7 mouse cellular contexts compared by ENCODE assay signal in the genomic region with DNA sequence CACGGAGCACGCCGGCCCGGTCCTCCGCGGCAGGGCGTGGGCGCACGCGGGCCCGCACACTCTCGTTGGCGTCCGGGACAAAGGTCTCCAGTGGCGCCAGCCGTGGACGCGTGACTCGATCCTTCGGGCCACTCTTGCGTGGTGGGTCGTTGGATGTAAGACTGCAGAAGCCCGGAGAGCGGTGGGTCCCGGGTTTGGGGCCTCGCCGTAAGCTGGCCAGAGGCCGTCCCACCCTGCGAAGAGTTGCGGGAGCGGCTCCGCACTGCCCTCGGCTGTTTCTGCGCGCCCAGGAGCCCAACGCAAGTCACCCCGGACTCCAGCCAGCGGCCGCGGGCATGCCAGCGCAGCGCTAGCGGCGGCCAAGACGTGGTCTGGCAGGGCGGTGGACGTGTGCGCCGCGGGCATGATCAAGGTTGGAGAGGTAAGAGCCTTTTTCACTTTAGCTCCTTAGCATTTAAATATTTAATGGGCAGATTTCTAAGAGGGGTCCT.
DNase-seq lines count a peak whose midpoint lies in the region; ATAC-seq and TF ChIP-seq lines count a peak whose summit lies in the region.

No protein-coding gene starts in this region.

- DNase-seq in spleen, adult 2 months (ENCODE audit: low read depth in 1 of 2, low spot score in 2 of 2): no peak
- DNase-seq in spleen, postnatal 36 days (ENCODE audit: low spot score in 2 of 2): no peak
- peak; percentile 82 to 83 for DNase-seq in cerebellum, postnatal 25 days
- no peak for DNase-seq in urinary bladder, postnatal 25 days (ENCODE audit: low spot score)

- H3K9ac ChIP-seq in heart, embryonic 12.5 days: peak overlapping the region; percentile 93
- peak overlapping the region; percentile 100 for H3K9ac ChIP-seq in limb, embryonic 13.5 days
- H3K9ac ChIP-seq in neural tube, embryonic 13.5 days: peak overlapping the region; percentile 100

- no peak for TF ChIP-seq POLR2A in spleen, adult 2 months (IDR thresholded peaks at IDR 0.05; ENCODE audit: low read depth, low read length)

- no peaks in the 10 kb centered on the region; the same call in 1 of the 2 replicates for H3K36me3 ChIP-seq in spleen, adult 2 months (ENCODE audit: control insufficient read depth, insufficient read depth, low read length)
- H3K36me3 ChIP-seq in heart, embryonic 12.5 days: peaks cover 5% of the 10 kb centered on the region; the same call in 1 of the 2 replicates
- peaks cover 25% of the 10 kb centered on the region for H3K36me3 ChIP-seq in limb, embryonic 13.5 days
- peaks cover 18% of the 10 kb centered on the region for H3K36me3 ChIP-seq in neural tube, embryonic 13.5 days

- peak overlapping the region; percentile 67 for H3K4me3 ChIP-seq in spleen, adult 2 months (ENCODE audit: extremely low read depth, insufficient read depth, insufficient read length)
- H3K4me3 ChIP-seq in heart, embryonic 12.5 days: peak overlapping the region; percentile 89
- peak overlapping the region; percentile 97 for H3K4me3 ChIP-seq in limb, embryonic 13.5 days
- peak overlapping the region; percentile 98 for H3K4me3 ChIP-seq in neural tube, embryonic 13.5 days

- ATAC-seq in heart, embryonic 12.5 days (ENCODE audit: insufficient number of reproducible peaks, low FRiP score): peak; percentile 20
- no peak for ATAC-seq in limb, embryonic 13.5 days (ENCODE audit: low FRiP score, low read depth)
- ATAC-seq in neural tube, embryonic 13.5 days (ENCODE audit: low read depth): no peak

- H3K9me3 ChIP-seq in heart, embryonic 12.5 days (replicated peaks): no peaks in the 10 kb centered on the region
- no peaks in the 10 kb centered on the region for H3K9me3 ChIP-seq in limb, embryonic 13.5 days
- no peaks in the 10 kb centered on the region for H3K9me3 ChIP-seq in neural tube, embryonic 13.5 days

- peak overlapping the region; percentile 75 for H3K27ac ChIP-seq in spleen, adult 2 months (ENCODE audit: insufficient read depth, low read length)
- no peak overlapping the region; the same call in 1 of the 2 replicates for H3K27ac ChIP-seq in heart, embryonic 12.5 days (ENCODE audit: poor library complexity, severe bottlenecking)
- H3K27ac ChIP-seq in limb, embryonic 13.5 days: peak overlapping the region; percentile 93
- peak overlapping the region; percentile 100 for H3K27ac ChIP-seq in neural tube, embryonic 13.5 days (replicated peaks)

- H3K4me1 ChIP-seq in spleen, adult 2 months (ENCODE audit: control insufficient read depth, insufficient read depth, insufficient read length): peaks cover 18% of the 10 kb centered on the region
- peaks cover 17% of the 10 kb centered on the region for H3K4me1 ChIP-seq in heart, embryonic 12.5 days (replicated peaks)
- H3K4me1 ChIP-seq in limb, embryonic 13.5 days: peaks cover 51% of the 10 kb centered on the region
- peaks cover 67% of the 10 kb centered on the region for H3K4me1 ChIP-seq in neural tube, embryonic 13.5 days (replicated peaks)

- WGBS in spleen, adult 2 months: 2% methylated on average over 50 of the region's 50 CpGs
- WGBS in heart, embryonic 12.5 days: 2% methylated on average over 50 of the region's 50 CpGs
- 1% methylated on average over 50 of the region's 50 CpGs for WGBS in limb, embryonic 13.5 days
- WGBS in neural tube, embryonic 13.5 days: under 1% methylated on average over 50 of the region's 50 CpGs

- peak overlapping the region; percentile 85 for H3K4me2 ChIP-seq in heart, embryonic 12.5 days
- H3K4me2 ChIP-seq in limb, embryonic 13.5 days (replicated peaks): peak overlapping the region; percentile 86
- peak overlapping the region; percentile 97 for H3K4me2 ChIP-seq in neural tube, embryonic 13.5 days

- TF ChIP-seq CTCF in spleen, adult 2 months (IDR thresholded peaks at IDR 0.05; ENCODE audit: extremely low read depth, insufficient read depth, insufficient read length, insufficient replicate concordance): no peak

- H3K27me3 ChIP-seq in spleen, adult 2 months (ENCODE audit: control insufficient read depth, insufficient read depth, low read length): peaks cover 20% of the 10 kb centered on the region
- peaks cover 76% of the 10 kb centered on the region for H3K27me3 ChIP-seq in heart, embryonic 12.5 days (replicated peaks)
- H3K27me3 ChIP-seq in limb, embryonic 13.5 days: peaks cover 33% of the 10 kb centered on the region
- peaks cover 4% of the 10 kb centered on the region for H3K27me3 ChIP-seq in neural tube, embryonic 13.5 days

Comparison
In these comparisons a context has a peak if more than half of its experiments do, and no peak if none do; other contexts are left out.
1. DNase-seq: peak in cerebellum, postnatal 25 days (2 of 2); none in spleen, adult 2 months (0 of 2), spleen, postnatal 36 days (0 of 2) and urinary bladder, postnatal 25 days (single experiment).
2. Peak in every context shown above with its lines, with median percentiles within 50 percentile points of each other: H3K4me3 ChIP-seq, H3K4me2 ChIP-seq and H3K9ac ChIP-seq.